Mouse (Mus musculus) cerebellum, adult 2 months (tissue): ENCODE data around the gene Mcrip1.

ENCODE experiments used
- CTCF ChIP-seq: fragments of 200-500 bp; IDR thresholded peaks from 2 replicates; pipeline ENCODE4 v1.5.1; 2011; ENCODE audit warnings: low read depth, mild to moderate bottlenecking, control low read depth, low read length, moderate library complexity, borderline replicate concordance; ENCODE audit not compliant: insufficient read depth
- POLR2A ChIP-seq: fragments of 200-500 bp; IDR thresholded peaks from 2 replicates; pipeline ENCODE4 v1.6.1; 2011; ENCODE audit warnings: low read length, control low read depth, borderline replicate concordance; ENCODE audit not compliant: insufficient read depth

DNA sequence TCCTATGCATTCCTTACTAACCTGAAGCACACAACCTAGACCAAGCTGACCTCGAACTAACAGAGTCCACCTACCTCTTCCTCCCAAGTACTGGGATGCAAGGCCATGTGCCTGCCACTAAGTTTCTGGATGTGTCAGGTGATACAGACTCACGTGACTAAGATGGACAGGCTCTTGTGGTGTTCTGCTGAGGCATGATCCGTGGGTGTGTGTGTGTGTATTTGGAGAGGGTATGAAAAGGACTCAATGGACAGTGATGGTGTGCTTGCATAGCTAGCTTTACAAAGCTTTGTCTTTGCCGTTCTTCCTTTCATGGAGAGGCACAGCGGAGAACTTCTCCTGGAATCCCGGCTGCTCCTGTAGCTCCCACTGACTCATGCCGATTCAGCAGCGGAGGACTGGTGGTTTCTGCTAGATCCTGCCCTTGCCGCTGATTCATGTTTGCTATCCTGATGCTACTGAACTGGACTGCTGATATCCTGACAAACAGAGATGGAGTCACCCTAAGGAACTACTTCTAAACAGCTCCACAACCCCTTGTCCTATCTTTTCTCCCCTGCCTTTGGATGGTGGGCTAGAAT lies 41.1 kb downstream of the Mcrip1 start:
- TF ChIP-seq POLR2A = no peak
- TF ChIP-seq CTCF = no peak
